Mouse (Mus musculus) heart, embryonic 10.5 days (tissue): ENCODE results near the gene Acbd7. TPM values are rescaled to one million over a fixed set of nuclear protein-coding genes. Genes with fewer than 3 reads are reported as not detected.

Experiments
- DNase-seq: peaks from one replicate; pipeline ENCODE4 v3.0.0-alpha.2; 2017; ENCODE audit warnings: low spot score
- H3K27ac ChIP-seq: fragments of 300-500 bp; sonication (generic); 2 replicates; pipeline ENCODE4 v1.5.1; 2016; ENCODE audit warnings: mild to moderate bottlenecking
- H3K27me3 ChIP-seq: fragments of 300-500 bp; sonication (generic); 2 replicates; pipeline ENCODE4 v1.6.1; 2016; ENCODE audit warnings: mild to moderate bottlenecking; ENCODE audit not compliant: poor library complexity, insufficient read depth, severe bottlenecking
- H3K36me3 ChIP-seq: fragments of 300-500 bp; sonication (generic); 2 replicates; pipeline ENCODE4 v1.6.1; 2016; ENCODE audit warnings: mild to moderate bottlenecking, moderate library complexity
- H3K4me1 ChIP-seq: fragments of 300-500 bp; sonication (generic); 2 replicates; pipeline ENCODE4 v1.6.1; 2016; ENCODE audit warnings: mild to moderate bottlenecking
- H3K4me3 ChIP-seq: fragments of 300-500 bp; sonication (generic); 2 replicates; pipeline ENCODE4 v1.5.1; 2016; ENCODE audit warnings: mild to moderate bottlenecking, moderate library complexity
- H3K9me3 ChIP-seq: fragments of 300-500 bp; sonication (generic); 2 replicates; pipeline ENCODE4 v1.6.1; 2016; ENCODE audit warnings: mild to moderate bottlenecking, moderate library complexity
- WGBS: fragments of 180-500 bp; shearing (Covaris S2); methylation state at CpG from one replicate; pipeline ENCODE4 v1.1.7; 2016; 5-methylcytosine and 5-hydroxymethylcytosine counted together
- polyA plus RNA-seq: library from polyadenylated mRNA; unstranded; fragments of >200 nt; fragmentation: Nextera tagmentation; extraction: Ambion mirVana; gene quantifications from 2 replicates; pipeline ENCODE4 v1.2.1, GENCODE M21; 2016

Acbd7 gene
- polyA plus RNA-seq = 0.30 and 0.82 TPM in 2 replicates

GRCm38 (mm10) chr2:3335611-3336301, at the start of gene Acbd7:
Gene Acbd7 (plus strand): TSS chr2:3336168.
- peak; percentile 90 for DNase-seq
- H3K27ac ChIP-seq = no peak within 1 kb of the TSS
- H3K9me3 ChIP-seq = no peaks in the 10 kb centered on the region
- peaks cover 15% of the 10 kb centered on the region for H3K4me1 ChIP-seq
- H3K4me3 ChIP-seq = peak within 1 kb of the TSS; percentile 55
- 6% methylated on average over 20 of the region's 20 CpGs for WGBS
- H3K36me3 ChIP-seq = no peaks in the 10 kb centered on the region
- H3K27me3 ChIP-seq = peaks cover 11% of the 10 kb centered on the region; the same call in 1 of the 2 replicates

GRCm38 (mm10) chr2:3286243-3286642, 49.7 kb upstream of the Acbd7 start:
- Histone ChIP-seq H3K27me3 (no peaks in the 10 kb centered on the region), H3K9me3 (no peaks in the 10 kb centered on the region; the same call in 1 of the 2 replicates), H3K4me1 (peaks cover 25% of the 10 kb centered on the region; the same call in 1 of the 2 replicates), H3K27ac (no peak overlapping the region), H3K36me3 (no peaks in the 10 kb centered on the region), H3K4me3 (no peak overlapping the region; the same call in 1 of the 2 replicates)
- DNase-seq = no peak
- WGBS = 76% methylated on average over 2 of the region's 2 CpGs

GRCm38 (mm10) chr2:3289581-3289980, 46.4 kb upstream of the Acbd7 start:
- Histone ChIP-seq H3K4me1 (peaks cover 13% of the 10 kb centered on the region; the same call in 1 of the 2 replicates), H3K27me3 (no peaks in the 10 kb centered on the region), H3K9me3 (no peaks in the 10 kb centered on the region), H3K27ac (no peak overlapping the region), H3K4me3 (no peak overlapping the region), H3K36me3 (no peaks in the 10 kb centered on the region)
- DNase-seq = no peak
- WGBS = 80% methylated on average over 1 of the region's 1 CpGs

- Histone ChIP-seq H3K4me3 (no peak overlapping the region), H3K4me1 (0 out of 2 replicates have a peak, but pooled peaks cover 4% of the 10 kb centered on the region), H3K27ac (no peak overlapping the region), H3K9me3 (no peaks in the 10 kb centered on the region), H3K27me3 (no peaks in the 10 kb centered on the region), H3K36me3 (no peaks in the 10 kb centered on the region)
- no peak for DNase-seq
- whole genome bisulfite sequencing = 66% methylated on average over 1 of the region's 1 CpGs
Observed at GRCm38 (mm10) chr2:3292170-3292569, 43.8 kb upstream of the Acbd7 start.

DNA sequence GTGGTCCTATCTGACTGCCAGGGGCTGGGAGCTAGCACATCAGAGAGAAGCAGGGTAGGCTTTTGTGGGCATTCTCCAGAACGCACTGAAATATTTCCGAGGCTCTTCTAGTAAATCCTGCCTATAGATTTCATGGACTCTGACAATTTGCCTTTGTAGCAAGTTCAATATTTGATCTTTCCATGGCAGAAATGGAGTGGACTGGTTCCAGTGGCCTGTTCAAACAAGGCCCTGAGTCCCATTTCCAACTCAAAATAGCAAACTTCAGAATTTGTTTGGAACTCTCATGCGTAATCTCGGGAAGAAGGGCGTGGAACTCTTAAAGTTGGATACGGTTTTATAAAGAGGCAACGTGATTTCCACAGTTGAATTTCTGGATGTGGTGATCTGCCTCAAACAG, 40.1 kb upstream of the Acbd7 start:
- Histone ChIP-seq H3K27ac (no peak overlapping the region), H3K27me3 (no peaks in the 10 kb centered on the region), H3K4me1 (0 out of 2 replicates have a peak, but pooled peaks cover 4% of the 10 kb centered on the region), H3K36me3 (no peaks in the 10 kb centered on the region), H3K9me3 (no peaks in the 10 kb centered on the region), H3K4me3 (no peak overlapping the region)
- 91% methylated on average over 7 of the region's 7 CpGs for WGBS
- no peak for DNase-seq

DNA sequence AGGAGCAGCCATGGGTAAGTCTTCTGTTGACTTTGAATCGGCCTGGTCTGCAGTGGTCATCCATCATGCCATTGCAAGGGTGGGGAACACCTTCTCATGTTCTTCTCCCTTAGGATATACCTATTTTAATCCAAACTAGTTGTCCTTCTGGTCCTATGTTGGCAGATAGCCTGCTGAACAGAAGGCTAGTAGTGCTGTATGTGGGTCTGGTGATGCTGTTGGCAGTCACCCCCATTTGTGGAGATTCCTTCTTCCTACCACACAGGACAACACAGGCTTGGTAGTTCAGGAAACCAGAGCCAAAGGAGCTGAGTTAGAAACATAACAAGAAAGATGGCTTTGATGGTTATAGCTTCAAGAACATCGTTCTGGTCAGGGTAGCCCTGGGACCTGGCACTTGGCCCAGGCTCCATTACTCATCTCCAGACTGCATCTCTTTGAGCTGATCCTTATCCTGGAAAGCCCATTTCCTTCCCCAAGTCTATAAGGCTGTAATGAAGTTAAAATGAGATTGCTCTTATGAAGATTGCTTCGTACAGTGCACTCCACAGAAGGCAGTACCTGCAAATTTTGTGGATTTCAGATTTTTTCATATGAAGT, 30.4 kb upstream of the Acbd7 start:
- DNase-seq = no peak
- 86% methylated on average over 3 of the region's 3 CpGs for WGBS
- Histone ChIP-seq H3K9me3 (no peaks in the 10 kb centered on the region), H3K4me3 (no peak overlapping the region), H3K4me1 (no peaks in the 10 kb centered on the region), H3K27me3 (no peaks in the 10 kb centered on the region), H3K36me3 (peaks cover 35% of the 10 kb centered on the region), H3K27ac (no peak overlapping the region)

GRCm38 (mm10) chr2:3323132-3323531, 12.8 kb upstream of the Acbd7 start:
- Histone ChIP-seq H3K27me3 (no peaks in the 10 kb centered on the region), H3K4me3 (no peak overlapping the region), H3K27ac (no peak overlapping the region), H3K36me3 (peaks cover 66% of the 10 kb centered on the region), H3K4me1 (no peaks in the 10 kb centered on the region), H3K9me3 (no peaks in the 10 kb centered on the region)
- 89% methylated on average over 2 of the region's 2 CpGs for WGBS
- DNase-seq = no peak

DNA sequence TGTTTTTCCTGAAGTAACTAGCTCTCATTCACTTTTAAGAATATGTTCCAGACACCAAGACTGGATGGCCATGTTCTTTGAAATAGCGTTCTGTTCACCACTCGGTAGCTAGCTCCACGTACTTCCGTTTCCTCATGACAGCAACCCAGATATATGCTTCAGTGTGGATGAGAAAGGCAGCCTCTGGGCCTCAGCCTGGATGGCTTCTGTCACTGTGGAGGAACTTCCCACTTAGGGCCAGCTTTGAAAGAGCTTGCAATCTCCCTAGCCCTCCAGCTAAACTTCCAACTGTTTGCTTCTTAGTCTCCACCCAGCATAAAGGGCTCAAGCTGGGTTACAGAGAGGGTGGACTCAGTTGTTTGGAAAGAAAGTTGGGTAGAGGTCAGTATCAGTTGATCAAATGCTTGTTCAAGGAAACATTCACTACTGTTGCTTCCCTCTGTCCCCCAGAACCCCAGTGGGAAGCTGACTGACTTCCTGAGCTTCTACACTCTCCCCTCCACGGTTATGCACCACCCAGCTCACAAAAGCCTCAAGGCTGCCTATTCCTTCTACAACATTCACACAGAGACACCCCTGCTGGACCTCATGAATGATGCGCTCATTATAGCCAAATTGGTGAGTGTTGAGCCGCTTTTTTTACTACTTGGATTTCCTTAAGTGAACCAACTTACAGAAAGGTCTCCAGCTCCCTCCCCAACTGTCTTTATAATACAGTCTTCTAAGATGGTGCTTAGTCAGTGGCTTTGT, 11.4 kb upstream of the Acbd7 start:
- Histone ChIP-seq H3K4me3 (no peak overlapping the region), H3K9me3 (no peaks in the 10 kb centered on the region), H3K4me1 (no peaks in the 10 kb centered on the region), H3K27ac (no peak overlapping the region), H3K36me3 (peaks cover 66% of the 10 kb centered on the region), H3K27me3 (no peaks in the 10 kb centered on the region)
- peak; percentile 72 for DNase-seq
- WGBS = 94% methylated on average over 7 of the region's 7 CpGs

DNA sequence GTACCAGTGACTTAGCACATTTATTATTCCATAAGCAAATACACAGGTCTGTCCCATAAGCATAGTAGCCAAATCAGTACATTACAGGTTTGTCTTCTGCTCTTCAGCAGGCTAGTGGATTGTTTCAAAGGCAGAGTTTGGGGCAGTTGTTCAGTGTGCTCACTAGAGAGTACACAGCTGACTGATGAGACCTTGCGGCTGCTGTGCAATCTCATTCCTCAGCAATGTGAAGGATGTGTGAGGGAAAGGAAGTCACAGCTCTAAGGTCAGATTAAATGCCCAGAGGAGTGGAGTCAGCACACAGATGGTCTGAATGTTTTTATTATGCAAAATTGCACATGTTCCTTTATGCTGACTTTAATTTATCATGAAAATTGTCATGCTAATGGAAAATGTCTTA, 9.4 kb upstream of the Acbd7 start:
- peak; percentile 68 for DNase-seq
- H3K4me1 ChIP-seq = peaks cover 7% of the 10 kb centered on the region
- no peaks in the 10 kb centered on the region for H3K9me3 ChIP-seq
- H3K36me3 ChIP-seq = peaks cover 64% of the 10 kb centered on the region
- no peak overlapping the region for H3K4me3 ChIP-seq
- H3K27ac ChIP-seq = no peak overlapping the region
- H3K27me3 ChIP-seq = no peaks in the 10 kb centered on the region
- 62% methylated on average over 1 of the region's 1 CpGs for WGBS

DNA sequence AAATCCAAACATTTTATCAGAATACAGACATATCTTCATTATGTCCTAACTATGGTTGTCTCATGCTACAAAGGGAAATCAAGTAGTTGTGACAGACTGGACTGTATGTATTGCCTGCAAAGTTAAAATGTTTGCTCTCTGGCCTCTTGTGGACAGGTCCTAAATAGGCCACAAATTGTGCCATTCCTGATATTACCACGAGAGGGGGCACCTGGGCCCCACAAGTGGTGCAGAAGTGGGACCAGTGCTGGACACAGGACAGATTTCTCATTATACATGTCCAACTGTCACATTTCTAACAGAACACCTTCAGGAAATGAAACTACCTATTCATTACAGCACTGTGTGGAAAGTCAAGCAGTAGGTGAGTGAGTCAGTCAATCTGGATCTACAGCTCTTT, 8.6 kb upstream of the Acbd7 start:
- no peak overlapping the region for H3K27ac ChIP-seq
- H3K9me3 ChIP-seq = no peaks in the 10 kb centered on the region
- peaks cover 8% of the 10 kb centered on the region for H3K4me1 ChIP-seq
- WGBS = 33% methylated on average over 1 of the region's 1 CpGs
- H3K36me3 ChIP-seq = peaks cover 59% of the 10 kb centered on the region
- no peaks in the 10 kb centered on the region for H3K27me3 ChIP-seq
- H3K4me3 ChIP-seq = no peak overlapping the region
- no peak for DNase-seq

DNA sequence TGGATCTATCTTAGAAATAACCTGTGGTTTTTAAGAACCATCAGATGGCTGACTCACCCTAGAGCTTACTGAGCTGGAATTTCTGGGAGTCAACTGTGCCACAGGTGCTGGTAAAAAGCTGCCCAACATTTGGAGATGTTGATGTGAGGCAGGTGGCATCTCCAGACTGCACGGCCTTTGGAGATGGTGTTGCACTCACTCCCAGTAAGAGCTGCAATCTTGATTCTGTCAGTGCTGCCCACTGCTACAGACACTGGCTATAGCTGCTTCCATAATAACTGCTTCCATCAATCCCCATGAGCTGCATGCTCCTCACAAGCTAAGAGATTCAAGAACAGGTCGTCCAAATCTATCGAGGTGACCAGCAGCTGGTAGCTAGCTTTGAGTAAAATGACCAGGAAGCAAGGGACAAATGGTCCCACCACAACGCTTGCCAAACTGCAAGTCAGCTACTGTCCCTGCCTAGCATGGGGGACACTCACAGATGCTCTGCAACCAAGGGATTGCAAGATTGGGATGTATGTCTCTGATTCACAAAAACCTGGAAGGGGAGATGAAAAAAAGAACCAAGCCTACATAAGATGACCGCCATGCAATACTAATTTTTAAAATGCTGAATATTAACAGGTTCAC, 4.8 kb upstream of the Acbd7 start:
- H3K27me3 ChIP-seq = peaks cover 4% of the 10 kb centered on the region; the same call in 1 of the 2 replicates
- WGBS = 77% methylated on average over 5 of the region's 5 CpGs
- H3K4me3 ChIP-seq = peak overlapping the region; percentile 81
- H3K9me3 ChIP-seq = no peaks in the 10 kb centered on the region
- DNase-seq = peak; percentile 71
- no peak overlapping the region; the same call in 1 of the 2 replicates for H3K27ac ChIP-seq
- peaks cover 27% of the 10 kb centered on the region for H3K36me3 ChIP-seq
- peaks cover 14% of the 10 kb centered on the region for H3K4me1 ChIP-seq

- peaks cover 11% of the 10 kb centered on the region; the same call in 1 of the 2 replicates for H3K27me3 ChIP-seq
- H3K27ac ChIP-seq = peak overlapping the region; percentile 92
- H3K4me3 ChIP-seq = peak overlapping the region; percentile 81
- 2% methylated on average over 21 of the region's 21 CpGs for WGBS
- DNase-seq = no peak
- no peaks in the 10 kb centered on the region for H3K9me3 ChIP-seq
- peaks cover 15% of the 10 kb centered on the region for H3K4me1 ChIP-seq
- H3K36me3 ChIP-seq = peaks cover 22% of the 10 kb centered on the region
Observed at GRCm38 (mm10) chr2:3332056-3332455, 3.9 kb upstream of the Acbd7 start.
